Mouse (Mus musculus) embryonic stem cell, embryonic (primary cell): ENCODE data around the gene Tspan4.

Experiments used
- CTCF ChIA-PET, 4 experiments: fragments of 300-600 bp in 2 of 4; fragments of 350-600 bp in 2 of 4; sonication (Branson Sonifier 250); formaldehyde crosslinking; loops; one replicate each; lab custom pipeline; 2022; ENCODE audit warnings: inconsistent platforms in 2 of 4; lab: Charles Lee
- POLR2A ChIA-PET, 4 experiments: fragments of 300-600 bp in 2 of 4; fragments of 350-600 bp in 2 of 4; sonication (Branson Sonifier 250); formaldehyde crosslinking; loops; one replicate each; lab custom pipeline; 2022; ENCODE audit warnings: antibody characterized with exemption in 4 of 4, inconsistent platforms in 1 of 4; lab: Charles Lee

The Tspan4 gene

GRCm38 (mm10) chr7:141435129-141435855 lies 39.7 kb upstream of the Tspan4 start:
- POLR2A ChIA-PET = interaction anchor here in 3 of 4 experiments (1.0 to 21.5 kb wide), 22 partner anchors 7 to 135 kb away, joined by 3 to 465 read pairs (median 4); partner anchors contain the start of genes Polr2l (in 3 of the 3), Tspan4 (in 3 of the 3), Pnpla2 (in 2 of the 3) and Rplp2 (in 2 of the 3)
- CTCF ChIA-PET = interaction anchor here in 3 of 4 experiments (0.5 to 1.7 kb wide), 8 partner anchors 8 to 207 kb away, joined by 3 to 9 read pairs (median 3); partner anchors contain the start of gene Rplp2 (in 1 of the 3)

- ChIA-PET CTCF (interaction anchor here in 2 of 4 experiments (0.6 kb wide), 2 partner anchors 22 to 45 kb away, joined by 4 to 22 read pairs; no protein-coding TSS in a partner anchor), POLR2A (interaction anchor here (0.6 to 21.5 kb wide), 29 partner anchors 7 to 625 kb away, joined by 3 to 465 read pairs (median 4); partner anchors contain the start of genes Rplp2 (in 3 of the 4), Pnpla2 (in 2 of the 4), Polr2l (in 2 of the 4) and Taldo1 (in 2 of the 4))
These were observed 39.1 kb upstream of the Tspan4 start for GRCm38 (mm10) chr7:141435856-141436522.

- ChIA-PET CTCF (interaction anchor here in 2 of 4 experiments (0.6 to 1.4 kb wide), 3 partner anchors 17 to 45 kb away, joined by 3 to 22 read pairs (median 4); no protein-coding TSS in a partner anchor), POLR2A (interaction anchor here (0.6 to 21.5 kb wide), 24 partner anchors 8 to 626 kb away, joined by 3 to 465 read pairs (median 6); partner anchors contain the start of genes Rplp2 (in 3 of the 4), Pnpla2 (in 2 of the 4), Polr2l (in 2 of the 4) and Taldo1 (in 2 of the 4))
These were observed 38.5 kb upstream of the Tspan4 start for GRCm38 (mm10) chr7:141436523-141436892.

GRCm38 (mm10) chr7:141437178-141438120 lies 37.6 kb upstream of the Tspan4 start, which contains the start of gene Slc25a22:
TSS of gene Slc25a22 (minus strand) at chr7:141437892.
- POLR2A ChIA-PET = interaction anchor here (0.5 to 21.5 kb wide), 29 partner anchors 8 to 222 kb away, joined by 3 to 465 read pairs (median 6); partner anchors contain the start of genes Rplp2 (in 3 of the 4), Cend1 (in 2 of the 4), Pnpla2 (in 2 of the 4) and Taldo1 (in 2 of the 4)
- CTCF ChIA-PET = interaction anchor here (0.6 to 3.7 kb wide), 10 partner anchors 9 to 158 kb away, joined by 3 to 22 read pairs (median 3); partner anchors contain the start of genes Cend1 (in 1 of the 4) and Taldo1 (in 1 of the 4)

- CTCF ChIA-PET = interaction anchor here in 3 of 4 experiments (1.0 to 3.7 kb wide), 13 partner anchors 10 to 158 kb away, joined by 3 to 22 read pairs (median 5); partner anchors contain the start of genes Cend1 (in 1 of the 3), Cracr2b (in 1 of the 3), Pnpla2 (in 1 of the 3) and Taldo1 (in 1 of the 3)
- POLR2A ChIA-PET = interaction anchor here in 3 of 4 experiments (0.5 to 21.5 kb wide), 22 partner anchors 9 to 80 kb away, joined by 3 to 465 read pairs (median 6); partner anchors contain the start of genes Cd151 (in 2 of the 3), Cend1 (in 2 of the 3), Rplp2 (in 2 of the 3) and Taldo1 (in 2 of the 3)
These were observed 36.7 kb upstream of the Tspan4 start for GRCm38 (mm10) chr7:141438201-141438968.

GRCm38 (mm10) chr7:141439140-141439679 lies 35.8 kb upstream of the Tspan4 start:
- CTCF ChIA-PET = interaction anchor here in 2 of 4 experiments (1.1 to 3.7 kb wide), 7 partner anchors 11 to 47 kb away, joined by 3 to 22 read pairs (median 5); partner anchors contain the start of genes Cend1 (in 1 of the 2), Cracr2b (in 1 of the 2), Pnpla2 (in 1 of the 2) and Taldo1 (in 1 of the 2)
- POLR2A ChIA-PET = interaction anchor here in 3 of 4 experiments (0.7 to 21.5 kb wide), 20 partner anchors 8 to 98 kb away, joined by 3 to 465 read pairs (median 5); partner anchors contain the start of genes Cd151 (in 2 of the 3), Cend1 (in 2 of the 3), Rplp2 (in 2 of the 3) and Taldo1 (in 2 of the 3)

GRCm38 (mm10) chr7:141439811-141440210 lies 35.2 kb upstream of the Tspan4 start:
- ChIA-PET POLR2A (interaction anchor here in 2 of 4 experiments (0.9 to 21.5 kb wide), 14 partner anchors 7 to 99 kb away, joined by 3 to 465 read pairs (median 5); partner anchors contain the start of genes Rplp2 (in 2 of the 2), Taldo1 (in 2 of the 2), Cd151 (in 1 of the 2) and Cend1 (in 1 of the 2)), CTCF (interaction anchor here in 3 of 4 experiments (0.5 to 3.7 kb wide), 8 partner anchors 11 to 368 kb away, joined by 3 to 22 read pairs (median 5); partner anchors contain the start of genes Cend1 (in 1 of the 3), Pnpla2 (in 1 of the 3) and Taldo1 (in 1 of the 3))

- CTCF ChIA-PET = interaction anchor here in 3 of 4 experiments (0.6 to 3.7 kb wide), 6 partner anchors 11 to 369 kb away, joined by 3 to 22 read pairs (median 4); partner anchors contain the start of genes Cend1 (in 1 of the 3) and Taldo1 (in 1 of the 3)
- POLR2A ChIA-PET = interaction anchor here in 2 of 4 experiments (0.5 to 21.5 kb wide), 10 partner anchors 10 to 237 kb away, joined by 3 to 465 read pairs (median 4); partner anchors contain the start of genes Cd151 (in 1 of the 2), Cend1 (in 1 of the 2), Cracr2b (in 1 of the 2) and Pnpla2 (in 1 of the 2)
These were observed 34.4 kb upstream of the Tspan4 start for GRCm38 (mm10) chr7:141440613-141441012.

GRCm38 (mm10) chr7:141441460-141441859 lies 33.6 kb upstream of the Tspan4 start:
- ChIA-PET POLR2A (interaction anchor here in 2 of 4 experiments (0.8 to 21.5 kb wide), 13 partner anchors 11 to 113 kb away, joined by 3 to 465 read pairs (median 8); partner anchors contain the start of genes Pnpla2 (in 2 of the 2), Taldo1 (in 2 of the 2), Cd151 (in 1 of the 2) and Cend1 (in 1 of the 2)), CTCF (interaction anchor here in 3 of 4 experiments (0.6 to 2.8 kb wide), 7 partner anchors 17 to 173 kb away, joined by 3 to 13 read pairs (median 3); no protein-coding TSS in a partner anchor)

GRCm38 (mm10) chr7:141442199-141442598 lies 32.8 kb upstream of the Tspan4 start:
- CTCF ChIA-PET = interaction anchor here in 3 of 4 experiments (0.7 to 2.9 kb wide), 21 partner anchors 10 to 173 kb away, joined by 3 to 17 read pairs (median 5); partner anchors contain the start of genes Cend1 (in 1 of the 3), Polr2l (in 1 of the 3), Taldo1 (in 1 of the 3) and Tspan4 (in 1 of the 3)
- POLR2A ChIA-PET = interaction anchor here in 3 of 4 experiments (0.6 to 21.5 kb wide), 25 partner anchors 8 to 391 kb away, joined by 3 to 465 read pairs (median 6); partner anchors contain the start of genes Cd151 (in 2 of the 3), Cracr2b (in 2 of the 3), Pnpla2 (in 2 of the 3) and Cend1 (in 1 of the 3)

GRCm38 (mm10) chr7:141443081-141443821 lies 31.8 kb upstream of the Tspan4 start:
- ChIA-PET CTCF (interaction anchor here (0.5 to 2.9 kb wide), 31 partner anchors 9 to 227 kb away, joined by 3 to 17 read pairs (median 5); partner anchors contain the start of genes Cend1 (in 2 of the 4), Pnpla2 (in 2 of the 4), Taldo1 (in 2 of the 4) and Eps8l2 (in 1 of the 4)), POLR2A (interaction anchor here in 3 of 4 experiments (0.6 to 21.5 kb wide), 41 partner anchors 8 to 417 kb away, joined by 3 to 465 read pairs (median 5); partner anchors contain the start of genes Pnpla2 (in 3 of the 3), Cd151 (in 2 of the 3), Cend1 (in 2 of the 3) and Cracr2b (in 2 of the 3))

- ChIA-PET CTCF (interaction anchor here in 3 of 4 experiments (0.5 to 2.9 kb wide), 23 partner anchors 8 to 228 kb away, joined by 3 to 17 read pairs (median 5); partner anchors contain the start of genes Cend1 (in 2 of the 3), Pnpla2 (in 2 of the 3), Taldo1 (in 2 of the 3) and Eps8l2 (in 1 of the 3)), POLR2A (interaction anchor here in 3 of 4 experiments (0.9 to 21.5 kb wide), 32 partner anchors 8 to 418 kb away, joined by 3 to 465 read pairs (median 7); partner anchors contain the start of genes Cd151 (in 2 of the 3), Cend1 (in 2 of the 3), Cracr2b (in 2 of the 3) and Pnpla2 (in 2 of the 3))
These were observed 31.2 kb upstream of the Tspan4 start, which contains the start of gene Pidd1 for GRCm38 (mm10) chr7:141443828-141444237. TSS of gene Pidd1 (minus strand) at chr7:141444025.
